ENCODE assay signal across 9 mouse cellular contexts in the genomic region with DNA sequence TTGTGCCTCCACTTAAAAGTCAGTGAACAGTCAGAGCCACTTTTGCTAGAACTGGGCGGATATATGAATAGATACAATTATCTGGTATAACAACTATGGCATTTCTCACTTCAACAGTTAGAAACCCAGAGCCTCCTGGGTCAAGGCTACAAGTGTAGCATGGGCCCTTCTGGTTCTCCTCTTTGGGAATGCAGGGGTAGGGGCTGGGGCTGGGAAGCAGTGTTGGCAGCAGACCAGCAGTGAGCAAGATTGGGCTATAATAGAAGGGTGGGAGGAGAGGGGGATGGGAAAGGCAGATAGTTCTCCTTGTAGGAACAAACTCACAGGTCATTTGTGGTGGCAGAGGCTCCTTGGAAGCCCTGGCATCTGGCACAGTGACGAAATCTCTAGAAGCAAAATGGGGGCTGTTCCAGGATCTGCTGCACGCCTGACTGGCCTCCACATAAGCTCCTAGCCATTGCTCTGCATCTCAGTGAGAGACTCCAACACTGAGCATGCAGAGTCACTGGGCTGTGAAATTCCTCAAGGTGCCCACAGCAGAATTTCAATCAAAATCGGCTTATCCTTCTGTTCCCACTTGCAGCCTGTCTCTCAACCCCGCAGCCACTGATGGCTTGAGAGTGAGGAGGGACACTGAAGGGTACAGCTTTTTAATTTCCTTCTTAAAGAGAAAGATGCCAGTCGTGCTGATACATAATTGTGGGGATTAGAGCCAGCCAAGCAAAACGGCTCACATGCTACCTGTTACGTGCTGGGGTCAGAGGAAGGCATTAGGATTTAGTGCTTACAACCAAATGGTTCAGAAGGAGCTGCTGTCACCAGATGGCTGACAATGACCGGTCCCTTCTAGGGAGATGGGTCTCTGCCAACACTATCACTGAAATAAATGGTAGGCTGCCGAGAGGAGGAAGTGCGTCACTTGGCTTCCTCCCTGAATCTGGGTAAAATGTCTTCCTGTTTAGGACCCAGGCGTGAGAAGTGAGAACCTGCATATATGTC.
DNase-seq lines count a peak whose midpoint lies in the region; ATAC-seq lines count a peak whose summit lies in the region.
"Had no signal": no experiment of that assay in that cellular context is flagged by ENCODE, and none has a peak within 500 bp of the region (broad histone marks: within the 10 kb centered on the region; RNA-seq: fewer than 3 reads in every experiment).

No protein-coding gene starts in this region.

- H3K4me1 ChIP-seq in hindbrain, embryonic 10.5 days (replicated peaks) = peaks cover 28% of the 10 kb centered on the region
- H3K4me1 ChIP-seq in hindbrain, embryonic 11.5 days (replicated peaks; ENCODE audit: control insufficient read depth, insufficient read depth, low read length) = no peaks in the 10 kb centered on the region

- 57% methylated on average over 12 of the region's 12 CpGs for WGBS in hindbrain, embryonic 10.5 days
- 62% methylated on average over 12 of the region's 12 CpGs for WGBS in hindbrain, embryonic 11.5 days

- no peak for ATAC-seq in hindbrain, embryonic 11.5 days (ENCODE audit: low FRiP score)
- peak; percentile 20; the same call in 1 of the 2 replicates for ATAC-seq in neutrophil, adult 5-6 weeks (ENCODE audit: extremely low read depth, insufficient number of reproducible peaks, low FRiP score, poor library complexity, severe bottlenecking)
- ATAC-seq: lung, postnatal 0 days had no signal

- no peak overlapping the region for H3K4me3 ChIP-seq in hindbrain, embryonic 10.5 days
- H3K4me3 ChIP-seq in hindbrain, embryonic 11.5 days (ENCODE audit: low read depth, low read length) = no peak overlapping the region

- no peaks in the 10 kb centered on the region for H3K27me3 ChIP-seq in hindbrain, embryonic 10.5 days (ENCODE audit: insufficient read depth, poor library complexity, severe bottlenecking)
- H3K27me3 ChIP-seq in hindbrain, embryonic 11.5 days (ENCODE audit: control insufficient read depth, insufficient read depth, low read length) = no peaks in the 10 kb centered on the region

- H3K9me3 ChIP-seq in hindbrain, embryonic 10.5 days = no peaks in the 10 kb centered on the region
- no peaks in the 10 kb centered on the region for H3K9me3 ChIP-seq in hindbrain, embryonic 11.5 days (ENCODE audit: control insufficient read depth, low read length)

- DNase-seq in hindbrain, embryonic 10.5 days (ENCODE audit: low spot score) = no peak
- DNase-seq in hindbrain, embryonic 11.5 days (ENCODE audit: low spot score) = no peak
- peak; percentile 84 to 87 for DNase-seq in cerebellum, postnatal 10 days
- DNase-seq in kidney, adult 8-10 months = peak; percentile 18 to 46
- no peak for DNase-seq in lung, postnatal 25 days (ENCODE audit: low spot score)
- no peak for DNase-seq in urinary bladder, postnatal 4 days (ENCODE audit: low spot score in 2 of 2)
- no peak for DNase-seq in spleen, postnatal 4 days (ENCODE audit: low spot score in 2 of 2)

- H3K9ac ChIP-seq in hindbrain, embryonic 11.5 days (ENCODE audit: low read depth, low read length) = no peak overlapping the region

- peak overlapping the region; percentile 35 for H3K27ac ChIP-seq in hindbrain, embryonic 10.5 days
- H3K27ac ChIP-seq in hindbrain, embryonic 11.5 days (ENCODE audit: low read depth, low read length) = no peak overlapping the region

- no peaks in the 10 kb centered on the region for H3K36me3 ChIP-seq in hindbrain, embryonic 10.5 days
- no peaks in the 10 kb centered on the region for H3K36me3 ChIP-seq in hindbrain, embryonic 11.5 days (ENCODE audit: control insufficient read depth, insufficient read depth, low read length)

- H3K4me2 ChIP-seq in hindbrain, embryonic 11.5 days (replicated peaks; ENCODE audit: low read depth, low read length) = no peak overlapping the region

Comparison
In these comparisons a context has a peak if more than half of its experiments do, and no peak if none do; other contexts are left out.
1. DNase-seq: peak in cerebellum, postnatal 10 days (2 of 2) and kidney, adult 8-10 months (2 of 2); none in hindbrain, embryonic 10.5 days (single experiment), hindbrain, embryonic 11.5 days (single experiment), lung, postnatal 25 days (single experiment), urinary bladder, postnatal 4 days (0 of 2) and spleen, postnatal 4 days (0 of 2).